Mouse (Mus musculus) T-helper 17 cell (primary cell): ENCODE measurements around the gene Gsto2.

ENCODE experiments used
- in situ Hi-C, 2 experiments: fragments of 300-600 bp; cut with MboI, MseI; formaldehyde crosslinking; loops; 1 replicate in 1 of 2; 2 replicates in 1 of 2; pipeline ENCODE4 v1.15.1; 2025; ENCODE audit warnings: high pct_unique_total_duplicates in 2 of 2

Gene Gsto2

GRCm38 (mm10) chr19:47857957-47858942 is 7.1 kb upstream of the Gsto2 start:
- in situ Hi-C loops = no loop called here

- in situ Hi-C loops = no loop called here
Measured at GRCm38 (mm10) chr19:47859180-47859579, 6.2 kb upstream of the Gsto2 start.

- in situ Hi-C loops = no loop called here
Measured at GRCm38 (mm10) chr19:47862581-47862980, 2.8 kb upstream of the Gsto2 start.

DNA sequence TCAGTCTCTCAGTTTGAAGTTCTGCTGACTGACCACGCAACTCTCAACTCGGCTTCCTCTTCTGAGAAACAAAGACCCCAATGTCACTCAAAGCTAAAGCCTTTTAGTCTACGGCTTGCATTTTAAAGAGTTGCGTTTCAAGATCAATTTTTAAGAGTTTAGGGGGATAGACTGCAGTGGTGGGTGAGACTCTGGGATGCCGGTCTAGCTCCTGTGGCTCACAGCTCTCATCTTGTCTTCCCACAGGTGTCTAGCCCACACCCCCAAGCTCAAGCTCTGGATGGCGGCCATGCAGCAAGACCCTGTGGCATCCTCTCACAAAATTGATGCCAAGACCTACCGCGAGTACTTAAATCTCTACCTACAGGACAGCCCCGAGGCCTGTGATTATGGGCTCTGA is 1.3 kb upstream of the Gsto2 start:
- in situ Hi-C loops = no loop called here

DNA sequence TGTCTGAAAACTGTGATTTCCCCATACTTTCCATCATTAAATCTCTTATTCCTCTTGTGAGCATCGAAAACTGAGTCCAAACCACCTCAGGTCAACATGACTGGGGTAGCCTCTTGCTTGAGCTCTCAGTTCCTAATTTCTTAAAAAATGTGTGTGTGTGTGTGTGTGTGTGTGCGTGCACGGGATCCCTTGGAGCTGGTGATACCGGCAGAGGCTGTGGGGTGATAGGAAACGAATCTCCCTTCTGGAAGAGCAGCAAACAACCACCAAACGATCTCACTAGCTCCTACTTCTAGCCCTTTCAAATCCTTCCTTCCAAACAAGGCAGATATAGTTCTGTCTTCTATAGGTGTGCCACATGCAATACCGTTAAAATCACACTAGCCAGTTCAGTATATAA is 613 bp upstream of the Gsto2 start:
- in situ Hi-C loops = no loop called here

DNA sequence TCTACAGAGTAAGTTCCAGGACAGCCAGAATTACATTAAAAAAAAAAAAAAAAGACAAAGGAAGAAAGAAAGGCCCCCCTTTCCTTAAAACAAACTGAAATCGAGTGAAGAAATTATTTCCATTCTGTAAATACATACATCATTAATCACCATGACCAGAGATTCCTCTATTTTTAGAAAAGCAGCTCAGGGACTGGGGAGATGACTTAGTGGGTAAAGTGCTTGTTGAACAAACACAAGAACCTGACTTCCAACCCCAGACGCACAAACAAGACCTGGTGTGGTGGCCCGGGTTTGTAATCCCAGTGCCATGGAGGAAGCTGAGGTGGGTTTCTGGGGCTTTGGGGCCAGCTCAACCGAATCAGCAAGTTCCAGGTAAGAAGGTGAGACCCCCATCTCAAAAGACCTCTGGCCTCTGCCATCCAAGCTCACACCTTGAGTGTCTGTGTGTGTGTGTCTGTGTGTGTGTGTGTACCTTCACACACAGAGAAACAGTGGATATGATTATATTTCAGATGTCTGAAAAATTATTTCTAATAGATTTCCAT is 2.4 kb downstream of the Gsto2 start:
- in situ Hi-C loops = no loop called here

DNA sequence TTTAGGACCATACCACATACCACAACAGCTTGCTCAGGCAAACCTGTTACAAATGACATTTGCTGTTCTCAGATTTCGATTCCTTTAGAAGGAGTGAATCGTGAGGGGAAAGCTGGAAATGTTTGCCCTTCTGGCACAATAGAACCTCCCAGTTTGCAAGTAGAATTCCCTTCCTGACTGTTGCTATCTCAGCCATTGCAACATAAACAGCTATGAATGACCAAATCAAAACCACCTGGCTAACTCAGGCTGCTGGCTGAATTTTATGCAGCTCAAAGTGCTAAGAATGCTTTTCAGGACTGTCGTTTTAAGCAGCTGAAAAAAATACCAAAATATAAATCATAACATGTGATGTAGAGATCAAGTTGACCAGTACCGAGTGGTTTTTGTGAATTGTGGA is 3.6 kb downstream of the Gsto2 start:
- in situ Hi-C loops = no loop called here

GRCm38 (mm10) chr19:47869516-47869915 is 4.2 kb downstream of the Gsto2 start:
- in situ Hi-C loops = no loop called here

- in situ Hi-C loops = no loop called here
Measured at GRCm38 (mm10) chr19:47870102-47870666, 4.8 kb downstream of the Gsto2 start.

DNA sequence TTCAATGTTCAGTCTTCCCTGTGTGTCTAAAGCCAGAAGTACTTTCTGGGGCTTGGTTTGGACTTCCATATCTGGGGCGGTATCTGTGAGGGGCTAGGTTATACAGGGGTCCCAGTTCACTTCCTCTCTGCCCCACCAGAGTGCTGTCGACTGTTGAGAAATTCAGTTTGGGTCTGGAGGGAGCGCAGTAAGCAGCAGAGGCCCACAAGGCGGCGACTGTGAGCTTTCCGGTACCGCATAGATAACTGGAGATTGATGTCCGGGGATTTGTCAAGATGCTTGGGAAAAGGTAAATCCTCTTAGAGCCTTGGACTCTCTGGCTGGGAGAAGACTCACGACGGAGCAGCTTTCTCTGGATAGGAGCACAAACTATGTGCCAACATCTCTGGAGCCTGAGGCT is 6.2 kb downstream of the Gsto2 start:
- in situ Hi-C loops = no loop called here

- in situ Hi-C loops = no loop called here
Measured at GRCm38 (mm10) chr19:47876252-47876651, 10.9 kb downstream of the Gsto2 start.

GRCm38 (mm10) chr19:47881538-47881937 is 16.2 kb downstream of the Gsto2 start:
- in situ Hi-C loops = loop anchor here (5.0 kb wide), 1 partner anchor 51 kb away; no protein-coding TSS in a partner anchor

GRCm38 (mm10) chr19:47882151-47882881 is 17.0 kb downstream of the Gsto2 start:
- in situ Hi-C loops = loop anchor here (5.0 kb wide), 1 partner anchor 50 kb away; no protein-coding TSS in a partner anchor

GRCm38 (mm10) chr19:47882882-47883254 is 17.5 kb downstream of the Gsto2 start:
- in situ Hi-C loops = loop anchor here (5.0 kb wide), 1 partner anchor 49 kb away; no protein-coding TSS in a partner anchor

DNA sequence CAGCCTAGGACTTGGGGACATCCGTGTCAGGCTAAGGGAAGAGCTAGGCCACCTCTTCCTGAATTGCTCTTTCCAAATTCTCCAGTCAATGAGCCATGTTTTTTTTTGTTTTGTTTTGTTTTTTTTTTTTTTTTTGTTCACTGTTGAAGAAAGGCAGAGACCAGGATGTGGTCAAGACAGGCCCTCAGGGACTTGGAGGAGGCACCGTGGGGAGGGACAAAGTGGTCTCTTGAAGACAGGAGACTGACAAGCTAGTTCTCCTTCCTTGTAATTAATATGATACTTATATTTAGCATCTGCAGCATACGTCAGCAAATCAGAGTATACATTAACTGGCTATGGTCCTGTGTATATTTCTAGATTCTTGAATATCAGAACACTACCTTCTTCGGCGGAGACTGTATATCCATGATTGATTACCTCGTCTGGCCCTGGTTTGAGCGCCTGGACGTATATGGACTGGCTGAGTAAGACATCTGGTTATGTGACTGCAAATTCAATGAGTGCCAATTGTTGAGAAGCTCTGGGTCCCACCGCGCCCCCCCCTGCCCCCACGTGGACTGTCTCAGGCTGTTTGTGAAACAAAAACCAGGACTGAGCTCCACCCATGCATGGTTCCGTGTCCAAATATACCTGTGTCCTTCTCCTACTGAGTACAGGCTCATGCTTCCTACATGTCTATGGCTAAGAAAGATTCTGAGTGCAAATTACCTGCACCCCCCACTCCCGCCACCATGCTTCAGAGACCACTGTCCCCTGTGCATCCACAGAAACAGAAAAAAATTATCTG is 19.2 kb downstream of the Gsto2 start:
- in situ Hi-C loops = loop anchor here (5.0 kb wide), 1 partner anchor 48 kb away; no protein-coding TSS in a partner anchor

- in situ Hi-C loops = no loop called here
Measured at GRCm38 (mm10) chr19:47885191-47885743, 19.9 kb downstream of the Gsto2 start.

DNA sequence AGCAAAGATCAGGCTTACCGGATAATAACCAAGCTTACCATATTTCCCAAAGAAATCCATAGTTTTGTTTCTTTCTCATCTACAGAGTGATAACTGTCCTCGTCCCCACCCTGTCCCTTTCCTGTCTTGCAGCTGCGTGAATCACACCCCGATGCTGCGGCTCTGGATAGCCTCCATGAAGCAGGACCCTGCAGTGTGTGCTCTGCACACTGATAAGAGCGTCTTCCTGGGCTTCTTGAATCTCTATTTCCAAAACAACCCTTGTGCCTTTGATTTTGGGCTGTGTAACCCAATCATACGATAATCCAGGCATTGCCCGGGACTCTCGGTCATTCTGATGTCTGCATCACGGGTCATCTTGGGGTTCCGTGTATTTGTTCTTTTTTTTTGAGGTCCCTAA is 20.6 kb downstream of the Gsto2 start:
- in situ Hi-C loops = no loop called here

DNA sequence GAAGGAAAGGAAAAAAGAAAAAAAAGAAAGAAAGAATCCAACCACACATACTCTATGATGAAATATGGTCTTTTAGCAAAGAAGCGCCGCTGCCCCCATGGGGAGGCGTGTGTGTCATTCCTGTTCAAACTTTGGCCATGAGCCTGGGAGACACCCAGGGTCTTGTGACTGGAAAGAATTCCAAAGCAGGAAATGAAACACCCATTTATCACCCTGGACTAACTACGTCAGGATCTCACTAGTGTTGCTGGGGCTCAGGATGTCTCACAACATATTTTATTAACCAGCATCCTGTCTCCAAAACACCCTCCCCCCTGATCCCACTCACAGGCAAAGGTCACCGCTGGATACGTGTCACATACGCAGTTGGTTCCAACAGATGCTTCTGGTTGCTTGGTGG is 21.3 kb downstream of the Gsto2 start:
- in situ Hi-C loops = no loop called here

- in situ Hi-C loops = no loop called here
Measured at GRCm38 (mm10) chr19:47887417-47887816, 22.1 kb downstream of the Gsto2 start.

DNA sequence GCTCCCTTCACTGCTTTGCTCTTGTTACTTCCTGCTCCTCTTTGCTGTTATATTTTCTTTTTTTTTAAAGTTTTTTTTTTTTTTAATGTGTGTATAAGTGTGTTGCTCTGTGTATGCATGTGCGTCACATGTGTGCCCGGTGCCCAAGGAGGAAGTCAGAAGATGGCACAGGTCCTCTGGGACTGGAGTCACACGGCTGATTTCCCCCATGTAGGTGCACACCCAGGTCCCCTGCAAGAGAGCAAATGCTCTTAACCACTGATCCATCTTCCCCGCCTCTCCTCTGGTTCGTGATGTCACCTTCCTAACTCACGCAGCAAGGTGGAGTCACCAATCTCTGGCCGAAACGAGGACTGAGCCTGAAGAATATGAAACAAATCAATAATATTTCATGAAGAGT is 22.7 kb downstream of the Gsto2 start:
- in situ Hi-C loops = no loop called here
